Mouse (Mus musculus) olfactory bulb, adult 2 months (tissue): ENCODE data around the gene Marc2.

Source experiments
- CTCF ChIP-seq: fragments of 200-500 bp; IDR thresholded peaks from 2 replicates; pipeline ENCODE4 v1.5.1; 2012; ENCODE audit warnings: low read depth, mild to moderate bottlenecking, low read length, moderate library complexity; ENCODE audit not compliant: insufficient read depth
- POLR2A ChIP-seq: fragments of 200-500 bp; IDR thresholded peaks from 2 replicates; pipeline ENCODE4 v1.6.1; 2012; ENCODE audit warnings: mild to moderate bottlenecking, low read depth, low read length, moderate library complexity; ENCODE audit not compliant: insufficient read depth

GRCm38 (mm10) chr1:184886160-184886559, 39.9 kb upstream of the Marc2 start:
- TF ChIP-seq CTCF (no peak), POLR2A (no peak)
